ENCODE assay signal across 9 mouse cellular contexts in genomic region chr3:114065587-114065986, GRCm38 (mm10). TPM values are rescaled to one million over a fixed set of nuclear protein-coding genes. Genes with fewer than 3 reads are reported as not detected.
DNase-seq lines count a peak whose midpoint lies in the region; ATAC-seq and TF ChIP-seq lines count a peak whose summit lies in the region.
"Had no signal": no experiment of that assay in that cellular context is flagged by ENCODE, and none has a peak within 500 bp of the region (broad histone marks: within the 10 kb centered on the region; RNA-seq: fewer than 3 reads in every experiment).

No protein-coding gene starts in this region.

- no peak for TF ChIP-seq CTCF in gastrocnemius, adult 2 months (IDR thresholded peaks at IDR 0.05)

- 0 out of 2 replicates have a peak overlapping the region, but pooled peaks have one; percentile 10 for H3K27ac ChIP-seq in gastrocnemius, adult 2 months
- no peak overlapping the region for H3K27ac ChIP-seq in hindbrain, embryonic 14.5 days
- peak overlapping the region; percentile 80 for H3K27ac ChIP-seq in limb, embryonic 15.5 days
- H3K27ac ChIP-seq in liver, embryonic 12.5 days = no peak overlapping the region
- H3K27ac ChIP-seq in kidney, embryonic 15.5 days = no peak overlapping the region
- H3K27ac ChIP-seq: liver, embryonic 14.5 days had no signal

- 42% methylated on average over 4 of the region's 4 CpGs for WGBS in hindbrain, embryonic 14.5 days
- 30% methylated on average over 4 of the region's 4 CpGs for WGBS in limb, embryonic 15.5 days
- 60% methylated on average over 4 of the region's 4 CpGs for WGBS in liver, embryonic 12.5 days (ENCODE audit: insufficient replicate concordance)
- 43% methylated on average over 4 of the region's 4 CpGs for WGBS in kidney, embryonic 15.5 days

- H3K27me3 ChIP-seq in hindbrain, embryonic 14.5 days (ENCODE audit: control insufficient read depth, insufficient read depth, low read length) = no peaks in the 10 kb centered on the region
- H3K27me3 ChIP-seq in limb, embryonic 15.5 days = no peaks in the 10 kb centered on the region
- H3K27me3 ChIP-seq in liver, embryonic 12.5 days (replicated peaks) = no peaks in the 10 kb centered on the region
- H3K27me3 ChIP-seq in kidney, embryonic 15.5 days = no peaks in the 10 kb centered on the region

- peak; percentile 57; the same call in 1 of the 2 replicates for ATAC-seq in hindbrain, embryonic 14.5 days (ENCODE audit: low FRiP score)
- peak; percentile 95 for ATAC-seq in limb, embryonic 15.5 days (ENCODE audit: insufficient number of reproducible peaks, low FRiP score, low TSS enrichment, low read depth)
- no peak for ATAC-seq in liver, embryonic 12.5 days
- no peak for ATAC-seq in kidney, embryonic 15.5 days (replicated peaks; ENCODE audit: low FRiP score)

- H3K9me3 ChIP-seq in hindbrain, embryonic 14.5 days (ENCODE audit: control insufficient read depth, low read length) = no peaks in the 10 kb centered on the region
- no peaks in the 10 kb centered on the region for H3K9me3 ChIP-seq in limb, embryonic 15.5 days
- no peaks in the 10 kb centered on the region for H3K9me3 ChIP-seq in liver, embryonic 12.5 days (replicated peaks)
- no peaks in the 10 kb centered on the region for H3K9me3 ChIP-seq in kidney, embryonic 15.5 days (replicated peaks)

- no peak overlapping the region for H3K9ac ChIP-seq in hindbrain, embryonic 14.5 days
- H3K9ac ChIP-seq in limb, embryonic 15.5 days = no peak overlapping the region
- H3K9ac ChIP-seq in liver, embryonic 12.5 days = no peak overlapping the region
- no peak overlapping the region for H3K9ac ChIP-seq in kidney, embryonic 15.5 days
- H3K9ac ChIP-seq: liver, embryonic 14.5 days had no signal

- DNase-seq in gastrocnemius, adult 2 months = peak; percentile 37
- no peak for DNase-seq in gastrocnemius, adult 18-20 months (ENCODE audit: low spot score)
- DNase-seq in embryo, embryonic 11.5 days (ENCODE audit: low read depth, low spot score) = peak; percentile 9
- DNase-seq in hindbrain, embryonic 14.5 days (ENCODE audit: low spot score) = no peak
- DNase-seq in liver = no peak

- no peak overlapping the region for H3K4me2 ChIP-seq in hindbrain, embryonic 14.5 days (replicated peaks)
- H3K4me2 ChIP-seq in limb, embryonic 15.5 days = no peak overlapping the region
- no peak overlapping the region for H3K4me2 ChIP-seq in liver, embryonic 12.5 days
- no peak overlapping the region for H3K4me2 ChIP-seq in kidney, embryonic 15.5 days

- H3K4me1 ChIP-seq in hindbrain, embryonic 14.5 days (replicated peaks; ENCODE audit: control insufficient read depth, insufficient read depth, low read length) = no peaks in the 10 kb centered on the region
- peaks cover 4% of the 10 kb centered on the region; the same call in 1 of the 2 replicates for H3K4me1 ChIP-seq in limb, embryonic 15.5 days
- no peaks in the 10 kb centered on the region for H3K4me1 ChIP-seq in liver, embryonic 12.5 days
- H3K4me1 ChIP-seq in kidney, embryonic 15.5 days = no peaks in the 10 kb centered on the region

- H3K36me3 ChIP-seq in hindbrain, embryonic 14.5 days (replicated peaks; ENCODE audit: control insufficient read depth, insufficient read depth) = 0 out of 2 replicates have a peak, but pooled peaks cover 8% of the 10 kb centered on the region
- peaks cover 3% of the 10 kb centered on the region; the same call in 1 of the 2 replicates for H3K36me3 ChIP-seq in limb, embryonic 15.5 days
- H3K36me3 ChIP-seq in liver, embryonic 12.5 days = no peaks in the 10 kb centered on the region
- H3K36me3 ChIP-seq in kidney, embryonic 15.5 days = no peaks in the 10 kb centered on the region

- 0 out of 2 replicates have a peak overlapping the region, but pooled peaks have one; percentile 2 for H3K4me3 ChIP-seq in gastrocnemius, adult 2 months
- no peak overlapping the region for H3K4me3 ChIP-seq in hindbrain, embryonic 14.5 days (replicated peaks; ENCODE audit: low read length)
- no peak overlapping the region for H3K4me3 ChIP-seq in limb, embryonic 15.5 days
- no peak overlapping the region for H3K4me3 ChIP-seq in liver, embryonic 12.5 days
- H3K4me3 ChIP-seq in kidney, embryonic 15.5 days (replicated peaks) = no peak overlapping the region

- intact Hi-C loops in gastrocnemius, adult 2 months (cut with DNase I) = no loop called here

RNA-seq across cellular contexts. Expression of gene Col11a1, which starts 35.2 kb away (rescaled TPM):
- total RNA-seq in gastrocnemius, adult 2 months (2021) = 1 to 10 TPM; 2.1 to 7.5 TPM
- 1 to 10 TPM in 1 of 2 experiments, under 1 TPM in 1; 0.66 to 1.2 TPM for total RNA-seq in gastrocnemius, adult 18-20 months (2021)
- 13.6 and 15.6 TPM in 2 replicates for polyA plus RNA-seq in hindbrain, embryonic 14.5 days (2014; fragmentation: Nextera tagmentation; extraction: Ambion mirVana)
- 173 and 192 TPM in 2 replicates for polyA plus RNA-seq in limb, embryonic 15.5 days (2015; fragmentation: Nextera tagmentation; extraction: Ambion mirVana)
- 1.7 and 2.2 TPM in 2 replicates for polyA plus RNA-seq in liver, embryonic 12.5 days (2016; fragmentation: Nextera tagmentation; extraction: Ambion mirVana)
- polyA plus RNA-seq in kidney, embryonic 15.5 days (2015; fragmentation: Nextera tagmentation; extraction: Ambion mirVana) = 9.4 and 15.6 TPM in 2 replicates

Comparison
In these comparisons a context has a peak if more than half of its experiments do, and no peak if none do; other contexts are left out.
1. DNase-seq: peak in gastrocnemius, adult 2 months (single experiment) and embryo, embryonic 11.5 days (single experiment); none in gastrocnemius, adult 18-20 months (single experiment), hindbrain, embryonic 14.5 days (single experiment) and liver (single experiment).
2. H3K27ac ChIP-seq: peak in gastrocnemius, adult 2 months (single experiment) and limb, embryonic 15.5 days (single experiment); none in hindbrain, embryonic 14.5 days (single experiment), liver, embryonic 12.5 days (single experiment) and kidney, embryonic 15.5 days (single experiment).
3. ATAC-seq: peak in hindbrain, embryonic 14.5 days (single experiment) and limb, embryonic 15.5 days (single experiment); none in liver, embryonic 12.5 days (single experiment) and kidney, embryonic 15.5 days (single experiment).
4. RNA of gene Col11a1, which starts 35.2 kb away (polyA plus RNA-seq): 173 to 192 TPM in limb, embryonic 15.5 days; 13.6 to 15.6 TPM in hindbrain, embryonic 14.5 days, 9.4 to 15.6 TPM in kidney, embryonic 15.5 days and 1.7 to 2.2 TPM in liver, embryonic 12.5 days; every median in the first group is over 10 times any median in the second.